9 mouse cellular contexts compared by ENCODE assay signal in genomic region chr10:109864708-109865107, GRCm38 (mm10).
DNase-seq lines count a peak whose midpoint lies in the region; ATAC-seq lines count a peak whose summit lies in the region.
"Had no signal": no experiment of that assay in that cellular context is flagged by ENCODE, and none has a peak within 500 bp of the region (broad histone marks: within the 10 kb centered on the region; RNA-seq: fewer than 3 reads in every experiment).

No protein-coding gene starts in this region.

- no peaks in the 10 kb centered on the region for H3K4me1 ChIP-seq in limb, embryonic 11.5 days (ENCODE audit: control insufficient read depth, insufficient read depth, low read length)
- H3K4me1 ChIP-seq in limb, embryonic 10.5 days: peaks cover 5% of the 10 kb centered on the region; the same call in 1 of the 2 replicates
- no peaks in the 10 kb centered on the region for H3K4me1 ChIP-seq in embryonic facial prominence, embryonic 11.5 days (ENCODE audit: control insufficient read depth, insufficient read depth, low read length)
- H3K4me1 ChIP-seq in neural tube, embryonic 11.5 days (ENCODE audit: control insufficient read depth, insufficient read depth, low read length): no peaks in the 10 kb centered on the region
- H3K4me1 ChIP-seq: neural tube, embryonic 12.5 days had no signal

- H3K4me3 ChIP-seq in limb, embryonic 11.5 days (ENCODE audit: low read depth, low read length): no peak overlapping the region
- no peak overlapping the region for H3K4me3 ChIP-seq in limb, embryonic 10.5 days
- no peak overlapping the region for H3K4me3 ChIP-seq in embryonic facial prominence, embryonic 11.5 days (ENCODE audit: low read depth, low read length)
- no peak overlapping the region for H3K4me3 ChIP-seq in neural tube, embryonic 11.5 days (ENCODE audit: low read depth, low read length)
- H3K4me3 ChIP-seq: neural tube, embryonic 12.5 days had no signal

- no peak overlapping the region for H3K9ac ChIP-seq in limb, embryonic 11.5 days (ENCODE audit: low read length)
- no peak overlapping the region for H3K9ac ChIP-seq in embryonic facial prominence, embryonic 11.5 days (replicated peaks; ENCODE audit: low read length)
- no peak overlapping the region for H3K9ac ChIP-seq in neural tube, embryonic 11.5 days (ENCODE audit: low read length)
- H3K9ac ChIP-seq: neural tube, embryonic 12.5 days had no signal

- H3K4me2 ChIP-seq in limb, embryonic 11.5 days (ENCODE audit: low read depth, severe bottlenecking): no peak overlapping the region
- no peak overlapping the region for H3K4me2 ChIP-seq in embryonic facial prominence, embryonic 11.5 days (ENCODE audit: low read depth, low read length)
- H3K4me2 ChIP-seq in neural tube, embryonic 11.5 days (ENCODE audit: low read depth): no peak overlapping the region
- H3K4me2 ChIP-seq: neural tube, embryonic 12.5 days had no signal

- 28% methylated on average over 4 of the region's 4 CpGs for WGBS in limb, embryonic 11.5 days
- WGBS in limb, embryonic 10.5 days: 33% methylated on average over 4 of the region's 4 CpGs
- WGBS in embryonic facial prominence, embryonic 11.5 days: 25% methylated on average over 4 of the region's 4 CpGs
- WGBS in neural tube, embryonic 11.5 days: 28% methylated on average over 4 of the region's 4 CpGs

- H3K27ac ChIP-seq in limb, embryonic 11.5 days (replicated peaks; ENCODE audit: low read depth, low read length): no peak overlapping the region
- no peak overlapping the region for H3K27ac ChIP-seq in limb, embryonic 10.5 days
- H3K27ac ChIP-seq in embryonic facial prominence, embryonic 11.5 days (replicated peaks; ENCODE audit: low read depth, low read length): no peak overlapping the region
- no peak overlapping the region for H3K27ac ChIP-seq in neural tube, embryonic 11.5 days (ENCODE audit: low read depth, low read length)
- H3K27ac ChIP-seq: neural tube, embryonic 12.5 days had no signal

- peak; percentile 41 for DNase-seq in limb, embryonic 11.5 days (ENCODE audit: low spot score)
- no peak for DNase-seq in limb, embryonic 10.5 days (ENCODE audit: low spot score)
- DNase-seq in adrenal gland, postnatal 14 days: peak; percentile 23
- DNase-seq in embryonic facial prominence, embryonic 11.5 days (ENCODE audit: low spot score): peak; percentile 73
- peak; percentile 36 for DNase-seq in kidney, postnatal 10 days
- DNase-seq in neural tube, embryonic 11.5 days (ENCODE audit: low spot score): peak; percentile 23
- DNase-seq in T-cell, adult 2 months (ENCODE audit: low spot score): no peak
- no peak for DNase-seq in gastrocnemius, postnatal 4 days (ENCODE audit: low spot score in 2 of 2)

- no peaks in the 10 kb centered on the region for H3K9me3 ChIP-seq in limb, embryonic 11.5 days (ENCODE audit: control insufficient read depth, low read length)
- no peaks in the 10 kb centered on the region for H3K9me3 ChIP-seq in limb, embryonic 10.5 days (replicated peaks)
- H3K9me3 ChIP-seq in embryonic facial prominence, embryonic 11.5 days (replicated peaks; ENCODE audit: control insufficient read depth, low read length): no peaks in the 10 kb centered on the region
- H3K9me3 ChIP-seq in neural tube, embryonic 11.5 days (ENCODE audit: control insufficient read depth, low read length): no peaks in the 10 kb centered on the region
- H3K9me3 ChIP-seq: neural tube, embryonic 12.5 days had no signal

- ATAC-seq in limb, embryonic 11.5 days (ENCODE audit: insufficient number of reproducible peaks, low FRiP score, low TSS enrichment, low read depth): no peak
- ATAC-seq in embryonic facial prominence, embryonic 11.5 days (replicated peaks; ENCODE audit: insufficient number of reproducible peaks, low FRiP score, low TSS enrichment, low read depth): no peak
- ATAC-seq in neural tube, embryonic 11.5 days (ENCODE audit: insufficient read depth, low FRiP score, low TSS enrichment): peak; percentile 60; the same call in 1 of the 2 replicates

- H3K36me3 ChIP-seq in limb, embryonic 11.5 days (ENCODE audit: control insufficient read depth, insufficient read depth, low read length): no peaks in the 10 kb centered on the region
- no peaks in the 10 kb centered on the region for H3K36me3 ChIP-seq in limb, embryonic 10.5 days
- H3K36me3 ChIP-seq in embryonic facial prominence, embryonic 11.5 days (replicated peaks; ENCODE audit: control insufficient read depth, insufficient read depth, low read depth, low read length): no peaks in the 10 kb centered on the region
- H3K36me3 ChIP-seq in neural tube, embryonic 11.5 days (ENCODE audit: control insufficient read depth, insufficient read depth, low read length): no peaks in the 10 kb centered on the region
- H3K36me3 ChIP-seq: neural tube, embryonic 12.5 days had no signal

- H3K27me3 ChIP-seq in limb, embryonic 11.5 days (ENCODE audit: control insufficient read depth, insufficient read depth, low read length): no peaks in the 10 kb centered on the region
- no peaks in the 10 kb centered on the region for H3K27me3 ChIP-seq in limb, embryonic 10.5 days (ENCODE audit: low read depth, poor library complexity, severe bottlenecking)
- no peaks in the 10 kb centered on the region for H3K27me3 ChIP-seq in embryonic facial prominence, embryonic 11.5 days (ENCODE audit: control insufficient read depth, insufficient read depth, low read length)
- no peaks in the 10 kb centered on the region for H3K27me3 ChIP-seq in neural tube, embryonic 11.5 days (ENCODE audit: control insufficient read depth, insufficient read depth, low read length)
- H3K27me3 ChIP-seq: neural tube, embryonic 12.5 days had no signal

Comparison
In these comparisons a context has a peak if more than half of its experiments do, and no peak if none do; other contexts are left out.
1. DNase-seq: peak in limb, embryonic 11.5 days (single experiment), adrenal gland, postnatal 14 days (single experiment), embryonic facial prominence, embryonic 11.5 days (single experiment), kidney, postnatal 10 days (single experiment) and neural tube, embryonic 11.5 days (single experiment); none in limb, embryonic 10.5 days (single experiment), T-cell, adult 2 months (single experiment) and gastrocnemius, postnatal 4 days (0 of 2).